Mouse (Mus musculus) hindbrain, embryonic 11.5 days (tissue): ENCODE results near the gene Camta1. TPM values are rescaled to one million over a fixed set of nuclear protein-coding genes. Genes with fewer than 3 reads are reported as not detected.

Experiments used
- ATAC-seq: fragments of 200-750 bp; cut with Nextera tagmentation; 2 replicates; pipeline ENCODE4 v1.8.0; 2017; ENCODE audit warnings: mild to moderate bottlenecking, moderate TSS enrichment, moderate library complexity; ENCODE audit not compliant: low FRiP score
- DNase-seq: peaks from one replicate; pipeline ENCODE4 v3.0.0-alpha.2; 2015; ENCODE audit warnings: low spot score
- H3K27ac ChIP-seq: fragments of 300-500 bp; sonication (generic); 2 replicates; pipeline ENCODE4 v1.5.1; 2014; ENCODE audit warnings: mild to moderate bottlenecking, low read depth, low read length
- H3K27me3 ChIP-seq: fragments of 300-500 bp; sonication (generic); 2 replicates; pipeline ENCODE4 v1.6.1; 2014; ENCODE audit warnings: mild to moderate bottlenecking, low read length, moderate library complexity, mixed read lengths; ENCODE audit not compliant: control insufficient read depth, insufficient read depth
- H3K36me3 ChIP-seq: fragments of 300-500 bp; sonication (generic); 2 replicates; pipeline ENCODE4 v1.6.1; 2014; ENCODE audit warnings: mild to moderate bottlenecking, low read length, moderate library complexity, mixed read lengths; ENCODE audit not compliant: control insufficient read depth, insufficient read depth
- H3K4me1 ChIP-seq: fragments of 300-500 bp; sonication (generic); replicated peaks from 2 replicates; pipeline ENCODE4 v1.6.1; 2014; ENCODE audit warnings: low read length, mixed read lengths; ENCODE audit not compliant: control insufficient read depth, insufficient read depth
- H3K4me2 ChIP-seq: fragments of 300-500 bp; sonication (generic); replicated peaks from 2 replicates; pipeline ENCODE4 v1.6.1; 2014; ENCODE audit warnings: mild to moderate bottlenecking, low read depth, low read length
- H3K4me3 ChIP-seq: fragments of 300-500 bp; sonication (generic); 2 replicates; pipeline ENCODE4 v1.5.1; 2014; ENCODE audit warnings: low read depth, low read length
- H3K9ac ChIP-seq: fragments of 300-500 bp; sonication (generic); 2 replicates; pipeline ENCODE4 v1.6.1; 2014; ENCODE audit warnings: low read depth, low read length
- H3K9me3 ChIP-seq: fragments of 300-500 bp; sonication (generic); 2 replicates; pipeline ENCODE4 v1.6.1; 2016; ENCODE audit warnings: low read length; ENCODE audit not compliant: control insufficient read depth
- WGBS: fragments of 180-500 bp; shearing (Covaris S2); extraction: QIAGEN DNeasy Blood & Tissue Kit; methylation state at CpG from one replicate; pipeline ENCODE4 v1.1.7; 2014; 5-methylcytosine and 5-hydroxymethylcytosine counted together
- polyA plus RNA-seq: library from polyadenylated mRNA; unstranded; fragments of >200 nt; fragmentation: Nextera tagmentation; extraction: Ambion mirVana; gene quantifications from 2 replicates; pipeline ENCODE4 v1.2.1, GENCODE M21; 2014

Gene Camta1
- polyA plus RNA-seq, 1 experiment from 2014 or later: 130 TPM

DNA sequence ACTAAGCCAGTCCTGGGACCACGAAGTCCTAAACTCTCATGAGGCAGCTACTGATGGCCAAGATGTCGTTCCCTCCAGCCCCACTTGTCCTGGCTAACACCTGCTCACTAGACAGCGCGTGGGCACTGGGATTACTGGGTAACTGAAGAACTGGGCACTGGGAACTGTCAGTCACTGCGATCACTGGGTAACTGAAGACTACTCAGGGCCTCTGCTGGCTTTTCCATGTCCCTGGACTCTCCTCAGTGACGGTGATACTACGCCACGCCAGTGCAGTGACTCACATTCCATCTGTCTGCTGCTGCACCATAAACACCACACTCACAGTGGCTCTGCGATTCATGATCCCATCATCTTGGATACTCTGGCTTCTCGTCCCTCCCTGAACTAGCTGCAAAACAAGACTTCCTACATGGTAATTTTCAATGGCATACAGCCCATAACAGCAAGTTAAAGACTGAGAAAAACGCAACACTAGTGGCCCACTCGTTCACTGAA lies 81.7 kb downstream of the Camta1 start:
- Histone ChIP-seq H3K9ac (no peak overlapping the region), H3K4me3 (no peak overlapping the region), H3K27me3 (no peaks in the 10 kb centered on the region), H3K9me3 (no peaks in the 10 kb centered on the region), H3K36me3 (no peaks in the 10 kb centered on the region), H3K4me1 (no peaks in the 10 kb centered on the region), H3K4me2 (no peak overlapping the region), H3K27ac (no peak overlapping the region)
- DNase-seq (no peak), ATAC-seq (no peak)
- WGBS: 92% methylated on average over 12 of the region's 12 CpGs

DNA sequence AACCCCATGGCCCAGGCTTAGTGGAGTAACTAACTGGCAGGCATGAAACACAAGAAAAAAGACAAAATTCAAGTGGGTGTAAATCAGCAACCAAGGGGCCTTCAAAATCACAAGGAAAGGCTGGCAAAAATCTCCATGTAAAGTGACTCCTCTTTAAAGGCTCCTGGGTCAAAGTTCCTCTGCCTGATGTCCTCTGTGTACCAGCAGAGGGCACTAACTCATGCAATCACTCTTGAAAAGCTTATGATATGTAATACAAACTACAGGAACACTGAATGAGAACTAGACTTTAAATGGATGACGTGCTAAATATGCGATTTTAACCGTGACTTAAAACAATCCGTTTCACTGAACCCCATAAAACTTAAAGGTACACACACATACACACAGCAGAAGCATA lies 83.2 kb downstream of the Camta1 start:
- Histone ChIP-seq H3K36me3 (no peaks in the 10 kb centered on the region), H3K4me1 (no peaks in the 10 kb centered on the region), H3K9me3 (no peaks in the 10 kb centered on the region), H3K27ac (no peak overlapping the region), H3K4me2 (no peak overlapping the region), H3K27me3 (no peaks in the 10 kb centered on the region), H3K4me3 (no peak overlapping the region), H3K9ac (no peak overlapping the region)
- ATAC-seq (no peak), DNase-seq (peak; percentile 20)
- WGBS: 83% methylated on average over 4 of the region's 4 CpGs

DNA sequence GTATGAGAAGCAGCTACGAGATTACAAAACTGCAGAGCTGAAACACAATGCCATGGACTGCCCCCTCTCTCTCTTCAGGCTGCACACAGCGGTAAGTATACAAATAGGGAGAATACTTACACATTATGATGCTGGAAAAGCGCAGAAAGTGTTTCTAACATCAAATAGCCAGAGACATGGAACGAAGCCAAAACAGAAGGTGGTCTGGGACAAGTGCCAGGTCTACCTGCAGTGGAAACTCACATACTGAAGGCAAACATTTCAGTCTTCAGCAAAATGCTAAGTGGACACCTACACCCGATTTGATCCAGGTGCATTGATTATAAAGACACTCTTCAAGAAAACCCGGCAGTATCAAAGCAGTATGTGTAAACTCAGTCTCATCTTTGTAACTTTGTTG lies 84.2 kb downstream of the Camta1 start:
- no peak overlapping the region for H3K9ac ChIP-seq
- no peak for ATAC-seq
- no peaks in the 10 kb centered on the region for H3K27me3 ChIP-seq
- no peaks in the 10 kb centered on the region for H3K4me1 ChIP-seq
- 96% methylated on average over 6 of the region's 6 CpGs for WGBS
- no peaks in the 10 kb centered on the region for H3K9me3 ChIP-seq
- no peak overlapping the region for H3K4me3 ChIP-seq
- no peaks in the 10 kb centered on the region for H3K36me3 ChIP-seq
- no peak overlapping the region for H3K27ac ChIP-seq
- no peak overlapping the region for H3K4me2 ChIP-seq
- no peak for DNase-seq

DNA sequence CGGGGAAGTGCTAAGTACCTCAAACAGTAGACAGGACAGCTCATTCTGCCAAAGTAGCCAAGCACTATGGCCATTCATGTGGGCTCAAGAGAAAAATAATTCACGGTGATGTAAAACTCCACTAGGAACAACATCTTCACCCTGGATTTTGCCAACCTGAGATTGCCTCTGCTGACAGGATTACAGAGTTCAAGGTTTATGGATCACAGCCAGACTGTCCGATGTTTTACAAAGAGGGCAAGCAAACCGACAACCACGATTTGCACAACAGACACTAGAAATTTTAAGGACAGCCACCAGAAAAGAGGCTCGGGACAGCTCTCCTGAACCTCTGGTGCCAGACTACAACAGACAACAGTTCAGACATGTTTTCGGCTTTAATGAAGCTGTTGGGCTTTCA lies 86.2 kb downstream of the Camta1 start:
- Histone ChIP-seq H3K9me3 (no peaks in the 10 kb centered on the region), H3K4me2 (no peak overlapping the region), H3K4me1 (no peaks in the 10 kb centered on the region), H3K27ac (no peak overlapping the region), H3K4me3 (no peak overlapping the region), H3K36me3 (no peaks in the 10 kb centered on the region), H3K9ac (no peak overlapping the region), H3K27me3 (no peaks in the 10 kb centered on the region)
- 96% methylated on average over 7 of the region's 7 CpGs for WGBS
- ATAC-seq: no peak
- no peak for DNase-seq

DNA sequence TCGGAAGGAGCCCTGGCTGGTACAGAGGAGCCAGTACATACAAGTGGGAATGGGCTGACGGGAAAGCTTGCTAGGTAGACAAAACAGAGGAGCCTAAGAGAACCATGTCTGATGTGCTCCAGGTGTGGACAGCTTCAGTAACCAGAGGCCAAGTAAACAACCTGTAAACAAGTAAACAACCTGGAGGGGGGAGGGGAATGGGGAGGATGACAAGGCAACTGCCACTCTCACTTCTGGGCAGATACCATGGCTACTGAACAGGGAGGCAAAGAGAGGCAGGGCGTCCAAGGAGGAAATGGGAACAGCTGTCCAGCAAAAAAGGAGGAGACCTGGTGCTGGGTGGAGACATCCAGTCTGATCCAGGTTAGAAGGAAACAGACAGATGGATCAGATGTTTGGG lies 88.0 kb downstream of the Camta1 start:
- no peaks in the 10 kb centered on the region for H3K9me3 ChIP-seq
- no peak overlapping the region for H3K27ac ChIP-seq
- ATAC-seq (no peak), DNase-seq (no peak)
- no peak overlapping the region for H3K4me3 ChIP-seq
- WGBS: 91% methylated on average over 3 of the region's 3 CpGs
- H3K4me2 ChIP-seq: no peak overlapping the region
- H3K4me1 ChIP-seq: no peaks in the 10 kb centered on the region
- no peaks in the 10 kb centered on the region for H3K27me3 ChIP-seq
- no peak overlapping the region for H3K9ac ChIP-seq
- H3K36me3 ChIP-seq: no peaks in the 10 kb centered on the region

DNA sequence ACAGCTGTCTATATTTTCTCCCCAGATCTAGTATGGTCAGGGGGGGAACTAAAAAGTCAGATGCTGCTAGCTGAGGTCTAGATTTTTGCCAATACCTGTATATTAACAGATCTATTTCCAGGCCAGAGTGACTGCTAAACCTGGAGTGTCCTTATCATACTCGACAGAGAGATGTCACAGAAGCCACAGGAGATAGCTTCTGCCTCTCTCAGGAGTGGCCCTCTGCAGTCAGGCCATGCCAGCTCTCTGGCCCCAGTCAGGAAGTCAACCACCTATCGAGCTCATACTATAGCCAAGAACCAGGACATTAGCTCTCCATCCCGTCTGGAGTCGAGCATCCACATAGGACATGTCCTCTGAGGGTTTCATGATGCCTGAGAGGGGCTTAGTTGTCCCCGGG lies 88.7 kb downstream of the Camta1 start:
- Histone ChIP-seq H3K4me2 (no peak overlapping the region), H3K9me3 (no peaks in the 10 kb centered on the region), H3K9ac (no peak overlapping the region), H3K4me3 (no peak overlapping the region), H3K27me3 (no peaks in the 10 kb centered on the region), H3K27ac (no peak overlapping the region), H3K36me3 (no peaks in the 10 kb centered on the region), H3K4me1 (no peaks in the 10 kb centered on the region)
- ATAC-seq (no peak), DNase-seq (no peak)
- 85% methylated on average over 5 of the region's 5 CpGs for whole genome bisulfite sequencing

DNA sequence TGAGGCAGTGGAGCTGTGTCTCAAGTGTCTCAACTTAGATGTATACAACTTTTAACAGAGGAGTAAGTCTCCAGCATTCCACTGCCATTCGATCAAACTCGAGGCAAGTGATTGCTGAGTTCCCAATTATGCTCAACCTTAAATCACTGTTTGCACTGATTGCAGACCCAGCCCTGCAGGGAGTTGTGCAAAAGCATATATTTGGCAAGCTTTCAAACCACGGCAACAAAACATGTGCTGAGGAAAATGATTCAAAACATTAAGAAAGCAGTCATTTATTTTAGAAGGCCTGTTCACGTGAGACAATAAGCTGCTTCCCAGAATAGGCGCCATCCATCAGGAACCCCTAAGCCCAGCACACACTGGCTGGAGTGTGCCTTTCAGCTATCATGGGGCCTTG lies 91.0 kb downstream of the Camta1 start:
- no peak for ATAC-seq
- Histone ChIP-seq H3K36me3 (no peaks in the 10 kb centered on the region), H3K9ac (no peak overlapping the region), H3K4me3 (no peak overlapping the region), H3K4me1 (no peaks in the 10 kb centered on the region), H3K27me3 (no peaks in the 10 kb centered on the region), H3K4me2 (no peak overlapping the region), H3K27ac (no peak overlapping the region), H3K9me3 (no peaks in the 10 kb centered on the region)
- no peak for DNase-seq
- WGBS: 85% methylated on average over 5 of the region's 5 CpGs

DNA sequence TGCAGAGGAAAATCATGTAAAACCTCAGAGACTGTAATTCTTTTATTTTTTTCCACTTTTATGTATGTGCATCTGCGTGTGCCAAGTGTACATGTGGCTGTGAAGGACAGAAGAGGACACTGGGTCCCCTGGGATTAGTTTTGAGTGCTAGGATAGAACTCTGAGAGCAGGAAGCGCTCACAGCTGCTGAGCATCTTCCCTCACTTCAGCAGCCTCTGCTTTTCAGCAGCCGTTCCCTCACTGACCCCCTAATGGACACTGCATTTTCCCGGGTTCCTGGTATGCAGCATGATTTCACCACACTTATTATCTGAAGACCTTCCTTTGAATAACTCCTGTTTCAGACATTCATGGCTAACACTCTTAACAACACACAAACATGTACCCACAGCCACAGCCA lies 93.9 kb downstream of the Camta1 start:
- no peak overlapping the region for H3K9ac ChIP-seq
- H3K9me3 ChIP-seq: no peaks in the 10 kb centered on the region
- no peaks in the 10 kb centered on the region for H3K36me3 ChIP-seq
- 86% methylated on average over 4 of the region's 4 CpGs for WGBS
- H3K27me3 ChIP-seq: no peaks in the 10 kb centered on the region
- no peak overlapping the region for H3K4me3 ChIP-seq
- no peak for ATAC-seq
- H3K4me1 ChIP-seq: no peaks in the 10 kb centered on the region
- no peak for DNase-seq
- H3K4me2 ChIP-seq: no peak overlapping the region
- H3K27ac ChIP-seq: no peak overlapping the region

DNA sequence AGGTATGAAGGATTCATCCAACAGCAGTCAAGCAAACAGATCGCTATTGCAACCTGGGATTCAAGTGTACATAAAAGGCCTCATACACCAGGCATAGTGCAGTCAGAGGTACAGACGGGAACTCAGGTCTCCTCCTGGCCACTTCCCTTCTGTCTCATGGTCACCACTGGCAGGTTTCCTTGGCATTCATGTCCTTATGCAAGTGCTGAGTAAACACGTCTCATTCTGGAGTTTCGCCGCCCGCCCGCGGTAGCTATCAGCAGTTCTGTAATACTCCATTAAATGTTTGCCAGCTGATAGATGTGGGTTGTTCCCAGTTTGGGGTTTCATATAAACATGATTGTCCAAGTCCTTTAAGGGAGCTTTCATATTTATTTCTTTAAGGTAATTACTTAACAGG lies 94.3 kb downstream of the Camta1 start:
- Histone ChIP-seq H3K27me3 (no peaks in the 10 kb centered on the region), H3K4me1 (no peaks in the 10 kb centered on the region), H3K4me2 (no peak overlapping the region), H3K9me3 (no peaks in the 10 kb centered on the region), H3K4me3 (no peak overlapping the region), H3K27ac (no peak overlapping the region), H3K9ac (no peak overlapping the region), H3K36me3 (no peaks in the 10 kb centered on the region)
- WGBS: 97% methylated on average over 8 of the region's 8 CpGs
- no peak for DNase-seq
- no peak for ATAC-seq
